Mouse (Mus musculus): ENCODE measurements around the gene Got2. TPM values are rescaled to one million over a fixed set of nuclear protein-coding genes. Genes with fewer than 3 reads are reported as not detected.
A peak's percentile ranks its signal among the peaks of the same experiment; 100 is the strongest.

Gene Got2
- polyA plus RNA-seq (2012; rRNA removed), result 8.7 and 15.7 TPM in 2 replicates

- Histone ChIP-seq H3K27me3 (ENCODE audit: control insufficient read depth, insufficient read depth, low read length) (no peaks in the 10 kb centered on the region), H3K4me3 (ENCODE audit: control insufficient read depth, low read depth, low read length) (peak within 1 kb of the TSS; percentile 78), H3K4me1 (ENCODE audit: control insufficient read depth, insufficient read depth, low read length) (peaks cover 5% of the 10 kb centered on the region), H3K36me3 (ENCODE audit: control insufficient read depth, insufficient read depth, low read length) (no peaks in the 10 kb centered on the region), H3K27ac (ENCODE audit: control insufficient read depth, insufficient read depth, low read depth, low read length) (no peak within 1 kb of the TSS)
- TF ChIP-seq CTCF (IDR thresholded peaks at IDR 0.05; ENCODE audit: control insufficient read depth, insufficient read depth, insufficient replicate concordance, low read depth, low read length) (peak; percentile 96), POLR2A (IDR thresholded peaks at IDR 0.05; ENCODE audit: control insufficient read depth, low read depth, low read length) (no peak; the same call in 1 of the 2 replicates)
Observed at GRCm38 (mm10) chr8:95888285-95889136, at the start of gene Got2. Gene Got2, minus strand, starts transcription at chr8:95888547.

GRCm38 (mm10) chr8:95932841-95933240 is 44.5 kb upstream of the Got2 start:
- no peaks in the 10 kb centered on the region for H3K36me3 ChIP-seq (ENCODE audit: control insufficient read depth, insufficient read depth, low read length)
- H3K4me1 ChIP-seq (ENCODE audit: control insufficient read depth, insufficient read depth, low read length), result no peaks in the 10 kb centered on the region
- no peak overlapping the region for H3K27ac ChIP-seq (ENCODE audit: control insufficient read depth, insufficient read depth, low read depth, low read length)
- no peaks in the 10 kb centered on the region for H3K27me3 ChIP-seq (ENCODE audit: control insufficient read depth, insufficient read depth, low read length)
- TF ChIP-seq CTCF (IDR thresholded peaks at IDR 0.05; ENCODE audit: control insufficient read depth, insufficient read depth, insufficient replicate concordance, low read depth, low read length), result no peak
- TF ChIP-seq POLR2A (IDR thresholded peaks at IDR 0.05; ENCODE audit: control insufficient read depth, low read depth, low read length), result no peak
- no peak overlapping the region for H3K4me3 ChIP-seq (ENCODE audit: control insufficient read depth, low read depth, low read length)

GRCm38 (mm10) chr8:95929821-95930220 is 41.5 kb upstream of the Got2 start:
- no peak for TF ChIP-seq CTCF (IDR thresholded peaks at IDR 0.05; ENCODE audit: control insufficient read depth, insufficient read depth, insufficient replicate concordance, low read depth, low read length)
- TF ChIP-seq POLR2A (IDR thresholded peaks at IDR 0.05; ENCODE audit: control insufficient read depth, low read depth, low read length), result no peak
- Histone ChIP-seq H3K4me3 (ENCODE audit: control insufficient read depth, low read depth, low read length) (no peak overlapping the region), H3K4me1 (ENCODE audit: control insufficient read depth, insufficient read depth, low read length) (no peaks in the 10 kb centered on the region), H3K27ac (ENCODE audit: control insufficient read depth, insufficient read depth, low read depth, low read length) (no peak overlapping the region), H3K36me3 (ENCODE audit: control insufficient read depth, insufficient read depth, low read length) (no peaks in the 10 kb centered on the region), H3K27me3 (ENCODE audit: control insufficient read depth, insufficient read depth, low read length) (no peaks in the 10 kb centered on the region)

- TF ChIP-seq CTCF (IDR thresholded peaks at IDR 0.05; ENCODE audit: control insufficient read depth, insufficient read depth, insufficient replicate concordance, low read depth, low read length) (no peak), POLR2A (IDR thresholded peaks at IDR 0.05; ENCODE audit: control insufficient read depth, low read depth, low read length) (no peak)
- Histone ChIP-seq H3K4me3 (ENCODE audit: control insufficient read depth, low read depth, low read length) (no peak overlapping the region), H3K4me1 (ENCODE audit: control insufficient read depth, insufficient read depth, low read length) (no peaks in the 10 kb centered on the region), H3K36me3 (ENCODE audit: control insufficient read depth, insufficient read depth, low read length) (no peaks in the 10 kb centered on the region), H3K27ac (ENCODE audit: control insufficient read depth, insufficient read depth, low read depth, low read length) (no peak overlapping the region), H3K27me3 (ENCODE audit: control insufficient read depth, insufficient read depth, low read length) (no peaks in the 10 kb centered on the region)
Observed at GRCm38 (mm10) chr8:95916106-95916505, 27.8 kb upstream of the Got2 start.

- Histone ChIP-seq H3K4me1 (ENCODE audit: control insufficient read depth, insufficient read depth, low read length) (no peaks in the 10 kb centered on the region), H3K4me3 (ENCODE audit: control insufficient read depth, low read depth, low read length) (no peak overlapping the region), H3K36me3 (ENCODE audit: control insufficient read depth, insufficient read depth, low read length) (no peaks in the 10 kb centered on the region), H3K27me3 (ENCODE audit: control insufficient read depth, insufficient read depth, low read length) (no peaks in the 10 kb centered on the region), H3K27ac (ENCODE audit: control insufficient read depth, insufficient read depth, low read depth, low read length) (no peak overlapping the region)
- peak; percentile 58; the same call in 1 of the 2 replicates for TF ChIP-seq CTCF (IDR thresholded peaks at IDR 0.05; ENCODE audit: control insufficient read depth, insufficient read depth, insufficient replicate concordance, low read depth, low read length)
- TF ChIP-seq POLR2A (IDR thresholded peaks at IDR 0.05; ENCODE audit: control insufficient read depth, low read depth, low read length), result no peak
Observed at GRCm38 (mm10) chr8:95914905-95915643, 26.7 kb upstream of the Got2 start.

GRCm38 (mm10) chr8:95911240-95911639 is 22.9 kb upstream of the Got2 start:
- H3K4me3 ChIP-seq (ENCODE audit: control insufficient read depth, low read depth, low read length), result no peak overlapping the region
- no peaks in the 10 kb centered on the region for H3K36me3 ChIP-seq (ENCODE audit: control insufficient read depth, insufficient read depth, low read length)
- H3K27me3 ChIP-seq (ENCODE audit: control insufficient read depth, insufficient read depth, low read length), result no peaks in the 10 kb centered on the region
- peaks cover 4% of the 10 kb centered on the region for H3K4me1 ChIP-seq (ENCODE audit: control insufficient read depth, insufficient read depth, low read length)
- TF ChIP-seq POLR2A (IDR thresholded peaks at IDR 0.05; ENCODE audit: control insufficient read depth, low read depth, low read length) (no peak), CTCF (IDR thresholded peaks at IDR 0.05; ENCODE audit: control insufficient read depth, insufficient read depth, insufficient replicate concordance, low read depth, low read length) (no peak)
- H3K27ac ChIP-seq (ENCODE audit: control insufficient read depth, insufficient read depth, low read depth, low read length), result no peak overlapping the region

GRCm38 (mm10) chr8:95907885-95908284 is 19.5 kb upstream of the Got2 start:
- Histone ChIP-seq H3K4me3 (ENCODE audit: control insufficient read depth, low read depth, low read length) (peak overlapping the region; percentile 10; the same call in 1 of the 2 replicates), H3K36me3 (ENCODE audit: control insufficient read depth, insufficient read depth, low read length) (no peaks in the 10 kb centered on the region), H3K27ac (ENCODE audit: control insufficient read depth, insufficient read depth, low read depth, low read length) (no peak overlapping the region), H3K27me3 (ENCODE audit: control insufficient read depth, insufficient read depth, low read length) (no peaks in the 10 kb centered on the region), H3K4me1 (ENCODE audit: control insufficient read depth, insufficient read depth, low read length) (peaks cover 4% of the 10 kb centered on the region)
- TF ChIP-seq POLR2A (IDR thresholded peaks at IDR 0.05; ENCODE audit: control insufficient read depth, low read depth, low read length) (no peak), CTCF (IDR thresholded peaks at IDR 0.05; ENCODE audit: control insufficient read depth, insufficient read depth, insufficient replicate concordance, low read depth, low read length) (no peak)
